Mouse (Mus musculus): ENCODE measurements around the gene Crtap.

Gene Crtap

GRCm38 (mm10) chr9:114389905-114390748 is at the start of gene Crtap:
TSS of gene Crtap (minus strand) at chr9:114390675.
- peak; percentile 84 for DNase-seq

GRCm38 (mm10) chr9:114435668-114436067 is 45.2 kb upstream of the Crtap start:
- DNase-seq, result no peak

GRCm38 (mm10) chr9:114428103-114428834 is 37.8 kb upstream of the Crtap start:
- no peak for DNase-seq

DNA sequence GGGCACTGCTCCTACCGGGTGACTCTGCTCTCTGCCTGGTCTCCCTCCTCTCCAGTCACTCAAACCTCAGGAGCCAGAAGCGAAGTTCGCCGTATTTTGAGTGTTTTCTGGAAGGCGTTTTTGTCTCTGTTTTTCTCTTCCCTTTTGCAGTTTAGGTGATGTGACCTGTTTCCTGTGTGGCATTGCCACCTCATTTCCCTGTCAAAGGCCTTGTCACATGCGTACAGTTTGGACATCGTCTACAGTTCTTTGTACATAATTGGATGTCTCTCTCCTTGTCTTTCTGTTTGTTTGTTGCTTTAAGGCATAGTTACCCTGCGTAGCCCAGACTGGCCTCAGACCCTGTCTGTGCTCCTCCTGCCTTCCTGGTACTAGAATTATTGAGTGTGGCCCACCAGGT is 37.0 kb upstream of the Crtap start:
- no peak for DNase-seq

- DNase-seq, result no peak
Measured at GRCm38 (mm10) chr9:114426201-114426600, 35.7 kb upstream of the Crtap start.

GRCm38 (mm10) chr9:114425576-114425975 is 35.1 kb upstream of the Crtap start:
- no peak for DNase-seq

DNA sequence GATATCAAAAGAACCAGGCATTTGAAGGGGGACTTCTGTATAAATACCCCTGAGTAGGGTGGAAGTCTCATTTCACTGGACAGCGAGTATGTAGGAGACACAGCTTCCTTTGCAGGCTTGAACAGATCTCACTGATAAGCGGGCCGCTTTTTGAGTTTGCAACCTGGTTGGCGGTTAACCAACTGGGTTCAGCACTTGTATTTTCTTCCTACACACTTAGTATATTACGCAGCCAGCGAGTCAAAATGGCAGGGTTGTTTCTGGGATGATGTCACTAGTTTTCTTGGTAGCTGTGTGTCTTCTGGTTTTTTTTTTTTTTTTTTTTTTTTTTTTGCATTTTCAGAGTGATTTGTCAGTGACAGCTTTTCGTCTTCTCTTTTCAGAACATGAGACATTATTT is 31.3 kb upstream of the Crtap start:
- no peak for DNase-seq

DNA sequence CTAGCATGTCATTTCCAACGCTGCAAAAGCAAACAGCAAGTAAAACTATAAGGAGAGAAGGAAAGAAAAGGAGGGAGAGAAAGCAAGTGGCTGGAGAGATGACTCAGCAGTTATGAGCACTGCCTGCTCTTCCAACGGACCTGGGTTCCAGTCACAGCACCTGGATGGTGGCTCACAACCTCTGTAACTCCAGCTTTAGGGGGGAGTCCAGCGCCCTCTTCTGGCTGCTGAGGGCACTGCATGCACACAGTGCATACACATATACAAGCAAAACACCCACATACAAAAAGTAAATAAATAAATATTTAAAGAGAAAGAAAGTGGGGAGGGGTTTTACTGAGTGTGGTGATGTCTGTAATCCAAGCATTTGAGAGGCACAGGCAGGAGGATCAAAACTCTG is 30.6 kb upstream of the Crtap start:
- DNase-seq, result no peak

DNA sequence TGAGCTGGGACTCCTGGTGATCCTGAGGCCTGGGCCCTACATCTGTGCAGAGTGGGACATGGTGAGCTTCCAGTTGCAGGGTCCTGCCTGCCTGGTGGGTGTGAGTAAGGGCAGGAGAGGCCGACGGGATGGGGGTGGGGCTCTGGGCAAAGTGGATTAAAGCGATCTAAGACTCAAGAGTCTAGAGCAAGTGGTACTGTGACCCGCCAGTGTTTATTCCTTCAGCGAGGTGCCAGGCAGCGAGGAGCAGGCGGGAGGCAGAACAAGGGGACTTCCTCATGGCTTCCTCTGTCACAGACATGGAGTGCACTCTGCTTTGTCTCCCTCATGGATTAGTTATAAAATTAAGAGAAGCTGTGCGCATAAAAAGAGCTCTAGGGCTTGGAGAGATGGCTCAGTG is 30.0 kb upstream of the Crtap start:
- no peak for DNase-seq

DNA sequence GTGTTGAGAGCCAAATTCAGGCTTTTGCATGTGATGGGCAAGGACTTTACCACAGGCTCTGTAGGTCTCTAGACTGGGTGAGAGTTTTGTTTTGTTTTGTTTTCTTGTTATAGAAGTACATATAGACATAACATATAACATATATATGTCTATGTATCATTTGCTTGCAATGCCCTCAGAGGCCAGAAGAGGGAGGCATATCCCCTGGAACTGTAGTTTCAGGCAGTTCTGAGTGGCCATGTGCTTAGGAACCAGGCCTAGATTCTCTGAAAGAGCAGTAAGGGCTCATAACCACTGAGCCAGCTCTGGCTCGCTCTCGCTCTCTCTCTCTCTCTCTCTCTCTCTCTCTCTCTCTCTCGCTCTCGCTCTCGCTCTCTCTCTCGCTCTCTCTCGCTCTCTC is 27.7 kb upstream of the Crtap start:
- peak; percentile 74 for DNase-seq

DNA sequence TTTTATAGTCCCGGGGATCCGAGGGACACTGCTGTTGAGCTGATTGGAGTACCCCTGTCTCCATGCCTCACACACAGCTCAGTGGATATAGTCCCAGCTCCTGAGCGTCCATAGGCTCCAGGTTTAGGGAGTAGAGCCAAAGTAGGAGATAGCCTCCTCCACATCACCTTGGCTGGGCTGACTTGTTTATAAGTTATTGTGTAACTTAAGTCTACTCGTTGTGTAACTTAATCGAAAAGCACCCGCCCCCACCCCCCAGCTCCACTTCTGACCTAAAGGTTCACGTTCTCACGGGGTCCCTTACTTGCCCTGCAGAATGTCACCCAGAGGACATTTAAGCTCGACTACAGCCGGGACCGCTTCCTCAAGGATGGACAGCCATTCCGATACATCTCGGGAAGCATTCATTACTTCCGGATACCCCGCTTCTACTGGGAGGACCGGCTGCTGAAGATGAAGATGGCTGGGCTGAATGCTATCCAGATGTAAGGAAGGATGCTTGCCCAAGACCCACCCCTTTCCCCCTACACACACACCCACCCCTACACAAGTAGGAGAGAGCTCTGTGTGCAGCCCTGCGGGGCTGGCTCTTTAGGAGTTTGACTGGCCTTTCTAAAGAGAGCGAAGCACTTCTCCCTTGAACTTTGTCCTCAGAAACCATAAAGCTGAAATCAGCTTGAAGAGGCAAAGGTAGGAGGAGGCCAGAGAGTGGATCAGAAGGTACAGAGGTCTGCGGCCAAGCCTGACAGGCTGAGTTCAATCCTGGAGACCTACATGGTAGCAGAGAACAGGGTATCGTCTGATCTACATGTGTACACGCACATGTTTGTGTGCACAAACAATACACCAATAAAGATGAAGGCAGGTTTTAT is 26.4 kb upstream of the Crtap start:
- no peak for DNase-seq

GRCm38 (mm10) chr9:114415701-114416100 is 25.2 kb upstream of the Crtap start:
- peak; percentile 60 for DNase-seq

DNA sequence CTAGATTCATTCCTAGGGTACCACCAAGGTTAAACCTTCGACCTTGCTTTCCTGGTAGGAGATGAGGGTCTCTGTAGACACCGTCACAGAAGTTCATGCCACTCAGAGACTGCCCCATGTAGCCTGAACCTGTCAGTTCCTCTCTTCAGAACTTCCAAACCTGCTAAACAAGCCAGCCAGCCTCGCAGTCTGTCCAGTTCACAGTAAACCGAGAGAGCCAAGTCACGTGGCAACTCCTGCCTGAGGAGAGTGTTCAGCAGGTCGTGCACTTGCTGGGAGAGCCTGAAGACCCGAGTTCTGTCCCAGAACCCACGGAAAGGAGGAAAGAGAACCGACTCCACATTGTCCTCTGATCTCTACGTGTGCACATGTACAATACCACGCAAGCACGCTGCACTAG is 23.4 kb upstream of the Crtap start:
- DNase-seq, result no peak

DNA sequence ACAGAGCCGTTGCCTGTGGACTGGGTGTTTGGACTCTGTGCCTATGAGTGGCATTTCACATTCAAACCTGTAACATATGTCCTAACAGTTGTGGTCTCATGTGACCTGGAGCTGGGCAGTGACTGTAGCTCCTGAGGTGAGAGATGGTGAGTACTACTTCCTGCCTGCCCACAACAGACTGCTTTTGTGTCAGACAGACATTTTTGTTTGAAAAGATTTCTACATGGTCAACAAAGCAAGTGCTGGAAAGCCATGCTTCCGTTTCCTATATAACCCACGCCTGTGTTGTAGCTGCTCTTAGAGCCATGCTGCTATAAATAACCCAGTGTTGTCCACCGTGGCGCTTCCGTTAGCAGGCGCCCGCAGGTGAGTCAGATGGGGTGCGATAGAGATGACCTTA is 21.9 kb upstream of the Crtap start:
- no peak for DNase-seq

GRCm38 (mm10) chr9:114411295-114411694 is 20.8 kb upstream of the Crtap start:
- no peak for DNase-seq

DNA sequence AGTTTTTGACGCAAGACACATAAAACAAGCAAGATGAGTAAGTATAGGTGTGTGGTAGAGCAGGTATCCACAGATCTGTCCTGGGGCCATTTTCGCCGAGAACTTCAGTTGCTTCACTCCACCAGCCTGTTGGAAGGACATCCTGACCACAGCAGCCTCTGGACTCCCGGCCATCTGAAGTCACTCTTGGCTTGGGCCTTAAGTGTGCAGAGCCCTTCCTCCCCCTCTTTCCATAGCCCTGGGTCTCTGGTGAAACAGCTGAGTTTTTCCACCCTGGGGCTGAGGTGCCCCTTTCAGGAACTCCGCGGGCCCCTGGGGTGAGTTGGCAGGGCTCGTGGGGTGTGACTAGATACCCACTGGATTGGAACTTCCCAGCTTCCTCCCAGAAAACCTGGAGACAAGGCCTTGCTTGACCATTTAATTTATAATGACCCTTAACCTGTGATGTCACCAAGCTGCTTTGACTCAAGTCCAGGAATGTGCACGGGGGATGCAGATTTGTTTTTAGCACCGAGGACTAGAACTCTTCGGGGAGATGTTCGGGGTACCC is 19.9 kb upstream of the Crtap start:
- DNase-seq, result no peak

GRCm38 (mm10) chr9:114407676-114408075 is 17.2 kb upstream of the Crtap start:
- no peak for DNase-seq

GRCm38 (mm10) chr9:114401685-114402080 is 11.2 kb upstream of the Crtap start:
- DNase-seq, result peak; percentile 39

- DNase-seq, result peak; percentile 88
Measured at GRCm38 (mm10) chr9:114400949-114401684, 10.6 kb upstream of the Crtap start, which contains the start of the genes Glb1 and Tmppe. TSS of gene Glb1 (plus strand) at chr9:114401076. TSS of gene Tmppe (plus strand) at chr9:114401105.

DNA sequence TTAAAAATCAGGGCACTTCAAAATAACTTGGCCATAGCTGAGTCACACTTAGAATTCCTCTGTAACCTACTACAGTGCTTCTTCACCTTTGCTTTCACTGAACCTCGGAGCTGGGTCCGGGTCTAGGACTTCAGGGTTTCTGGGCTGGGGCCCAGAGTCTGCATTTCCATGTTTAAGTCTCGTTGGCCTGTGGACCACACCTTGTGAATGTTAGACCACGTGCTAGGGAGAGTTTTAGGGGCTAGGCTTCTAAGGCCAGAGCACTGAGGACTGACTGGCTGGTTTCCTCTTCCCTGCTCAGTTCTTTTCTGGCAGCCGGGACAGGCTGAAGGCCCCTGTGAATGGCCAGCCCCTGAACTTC is 10.1 kb upstream of the Crtap start:
- DNase-seq, result no peak

DNA sequence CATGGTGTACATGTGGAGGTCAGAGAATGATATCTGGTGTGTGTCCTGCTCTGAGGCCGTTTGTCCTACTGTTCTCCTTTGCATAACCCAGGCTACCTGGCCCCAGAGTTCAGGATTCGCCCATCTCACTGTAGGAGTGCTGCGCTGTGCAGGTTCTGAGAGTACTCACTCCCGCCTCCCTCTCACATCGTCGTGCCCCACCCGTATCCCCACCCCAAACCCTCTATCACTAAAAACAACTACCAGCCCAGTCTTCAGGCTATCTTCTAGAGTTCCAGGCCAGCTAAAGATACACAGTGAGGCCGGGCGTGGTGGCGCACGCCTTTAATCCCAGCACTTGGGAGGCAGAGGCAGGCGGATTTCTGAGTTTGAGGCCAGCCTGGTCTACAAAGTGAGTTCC is 9.2 kb upstream of the Crtap start:
- DNase-seq, result peak; percentile 58

- peak; percentile 33 for DNase-seq
Measured at GRCm38 (mm10) chr9:114395258-114395657, 4.8 kb upstream of the Crtap start.
